Mouse (Mus musculus): ENCODE measurements at regions not wholly inside any gene's neighbourhood (a gene's known extent, or its start where the extent isn't known, plus 50 kb on each side); places are given as distances from the start of the nearest gene placed in this dataset.
"Not testable (repeated sequence)": the region's sequence is repeated elsewhere in the genome, so short reads cannot be mapped to it uniquely, and the experiment has no call there.

- in situ Hi-C loops (cut with MboI, MseI), result no loop called here
These were observed 88.3 kb upstream of the Tmem28 start for GRCm38 (mm10) chrX:99732526-99732925.

GRCm38 (mm10) chrX:99725101-99725500 lies 95.7 kb upstream of the Tmem28 start:
- in situ Hi-C loops (cut with MboI, MseI), result no loop called here

- in situ Hi-C loops (cut with MboI, MseI), result no loop called here
These were observed 125.5 kb upstream of the Tmem28 start for GRCm38 (mm10) chrX:99695366-99695765.

GRCm38 (mm10) chrX:99690971-99691370 lies 129.8 kb upstream of the Tmem28 start:
- in situ Hi-C loops (cut with MboI, MseI), result no loop called here

- in situ Hi-C loops (cut with MboI, MseI), result no loop called here
These were observed 131.1 kb upstream of the Tmem28 start for GRCm38 (mm10) chrX:99689761-99690160.

- in situ Hi-C loops (cut with MboI, MseI), result not testable (repeated sequence)
These were observed 138.3 kb upstream of the Tmem28 start for GRCm38 (mm10) chrX:99682491-99682890.

GRCm38 (mm10) chrX:99667596-99667995 lies 153.2 kb upstream of the Tmem28 start:
- in situ Hi-C loops (cut with MboI, MseI), result no loop called here

GRCm38 (mm10) chrX:99662566-99662965 lies 158.3 kb upstream of the Tmem28 start:
- in situ Hi-C loops (cut with MboI, MseI), result loop anchor here in 1 of 2 experiments (5.0 kb wide), 1 partner anchor 530 kb away; no protein-coding TSS in a partner anchor

- in situ Hi-C loops (cut with MboI, MseI), result loop anchor here (5.0 to 10.0 kb wide), 2 partner anchors 525 to 527 kb away; partner anchors contain the start of gene Efnb1 (in 1 of the 2)
These were observed 161.2 kb upstream of the Tmem28 start for GRCm38 (mm10) chrX:99659496-99660140.

GRCm38 (mm10) chrX:99657790-99658451 lies 162.9 kb upstream of the Tmem28 start:
- in situ Hi-C loops (cut with MboI, MseI), result loop anchor here in 1 of 2 experiments (10.0 kb wide), 1 partner anchor 523 kb away; the partner anchor contains the start of gene Efnb1

- in situ Hi-C loops (cut with MboI, MseI), result loop anchor here in 1 of 2 experiments (10.0 kb wide), 1 partner anchor 522 kb away; the partner anchor contains the start of gene Efnb1
These were observed 163.8 kb upstream of the Tmem28 start for GRCm38 (mm10) chrX:99656988-99657387.

GRCm38 (mm10) chrX:99632211-99632775 lies 161.2 kb upstream of the Pja1 start:
- in situ Hi-C loops (cut with MboI, MseI), result no loop called here

- in situ Hi-C loops (cut with MboI, MseI), result no loop called here
These were observed 153.6 kb upstream of the Pja1 start for GRCm38 (mm10) chrX:99624515-99625179.

GRCm38 (mm10) chrX:99612130-99612759 lies 141.2 kb upstream of the Pja1 start:
- in situ Hi-C loops (cut with MboI, MseI), result no loop called here

- in situ Hi-C loops (cut with MboI, MseI), result no loop called here
These were observed 139.0 kb upstream of the Pja1 start for GRCm38 (mm10) chrX:99610096-99610495.

GRCm38 (mm10) chrX:99609591-99609990 lies 138.5 kb upstream of the Pja1 start:
- in situ Hi-C loops (cut with MboI, MseI), result no loop called here

- in situ Hi-C loops (cut with MboI, MseI), result no loop called here
These were observed 137.2 kb upstream of the Pja1 start for GRCm38 (mm10) chrX:99608284-99608692.

- in situ Hi-C loops (cut with MboI, MseI), result no loop called here
These were observed 134.2 kb upstream of the Pja1 start for GRCm38 (mm10) chrX:99605084-99605824.

GRCm38 (mm10) chrX:99603714-99604113 lies 132.6 kb upstream of the Pja1 start:
- in situ Hi-C loops (cut with MboI, MseI), result no loop called here

- in situ Hi-C loops (cut with MboI, MseI), result no loop called here
These were observed 131.3 kb upstream of the Pja1 start for GRCm38 (mm10) chrX:99602268-99602885.
